Mouse (Mus musculus): Measurements from ENCODE around the gene Uap1l1. TPM values are rescaled to one million over a fixed set of nuclear protein-coding genes. Genes with fewer than 3 reads are reported as not detected.

Uap1l1 gene
- polyA plus RNA-seq, 1 experiment from 2014 or later: 74.4 TPM

DNA sequence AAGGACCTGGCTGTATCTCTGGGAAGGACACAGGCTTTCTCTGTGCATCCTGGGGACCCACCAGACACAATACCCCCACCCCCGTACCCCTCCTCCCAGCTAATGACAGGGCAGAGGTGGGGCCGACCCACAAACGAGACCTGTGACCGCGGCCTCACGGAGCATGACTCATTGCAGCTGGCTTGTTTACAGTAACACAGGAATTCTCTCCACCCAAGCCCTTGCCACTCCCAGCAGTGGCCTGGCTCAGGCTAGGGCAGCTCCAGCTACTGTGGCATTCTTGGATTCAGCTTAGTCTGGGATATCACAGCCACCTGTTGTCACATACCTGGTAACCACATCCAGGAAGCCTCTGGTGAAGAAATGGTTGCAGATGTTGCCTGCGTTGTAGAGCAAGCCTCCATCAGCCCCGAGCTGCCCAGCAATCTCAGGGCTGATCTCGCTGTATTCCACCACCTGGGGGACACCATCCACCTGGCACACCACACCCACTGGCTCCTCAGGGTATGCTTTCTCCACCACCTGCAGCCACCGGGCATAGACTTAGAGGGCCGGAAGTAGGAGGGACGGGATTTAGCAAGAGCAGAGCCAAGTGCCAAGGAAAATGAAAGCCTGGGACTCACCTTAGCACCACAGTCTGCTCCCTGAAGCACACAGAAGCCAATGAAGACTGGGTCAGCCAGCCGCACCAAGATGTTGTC lies 1.9 kb downstream of the Uap1l1 start:
- TF ChIP-seq CTCF (IDR thresholded peaks at IDR 0.05) (peak; percentile 10; the same call in 1 of the 2 replicates), EP300 (IDR thresholded peaks at IDR 0.05) (peak; percentile 62; the same call in 1 of the 2 replicates)
- DNase-seq (ENCODE audit: low spot score): peak; percentile 89
- Histone ChIP-seq H3K4me3 (ENCODE audit: low read depth, low read length) (no peak overlapping the region), H3K4me1 (ENCODE audit: insufficient read depth, low read depth, low read length) (peaks cover 6% of the 10 kb centered on the region; the same call in 1 of the 2 replicates), H3K9ac (replicated peaks; ENCODE audit: low read depth) (no peak overlapping the region), H3K9me3 (ENCODE audit: low read length) (no peaks in the 10 kb centered on the region), H3K27ac (ENCODE audit: low read length) (peak overlapping the region; percentile 73), H3K4me2 (replicated peaks; ENCODE audit: low read depth, low read length) (peak overlapping the region; percentile 97), H3K36me3 (ENCODE audit: insufficient read depth, low read length) (0 out of 2 replicates have a peak, but pooled peaks cover 4% of the 10 kb centered on the region), H3K27me3 (replicated peaks; ENCODE audit: insufficient read depth, low read length) (no peaks in the 10 kb centered on the region)
- peak; percentile 86 for ATAC-seq
- WGBS: 32% methylated on average over 13 of the region's 13 CpGs

DNA sequence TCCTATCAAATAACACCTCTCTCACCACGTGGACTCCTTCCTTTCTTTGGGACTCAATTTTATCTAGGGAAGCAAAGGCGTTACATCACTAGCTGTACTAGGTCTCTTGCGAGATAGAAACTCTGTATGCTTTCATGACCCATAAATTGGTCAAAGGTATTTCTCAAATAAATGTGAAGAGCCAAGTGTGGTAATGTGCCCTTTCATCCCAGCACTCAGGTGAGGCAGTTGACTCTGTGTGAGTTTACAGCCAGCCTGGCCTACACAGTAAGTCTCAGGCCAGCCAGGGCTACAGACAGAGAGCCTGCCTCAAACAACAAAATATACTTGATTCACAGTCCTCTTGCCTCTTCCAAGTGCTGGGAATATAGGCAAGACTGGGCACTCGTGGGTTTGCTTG lies 5.6 kb downstream of the Uap1l1 start:
- no peak overlapping the region for H3K4me2 ChIP-seq (replicated peaks; ENCODE audit: low read depth, low read length)
- peaks cover 14% of the 10 kb centered on the region; the same call in 1 of the 2 replicates for H3K4me1 ChIP-seq (ENCODE audit: insufficient read depth, low read depth, low read length)
- DNase-seq (ENCODE audit: low spot score) (no peak), ATAC-seq (no peak)
- H3K9ac ChIP-seq (replicated peaks; ENCODE audit: low read depth): no peak overlapping the region
- no peak overlapping the region for H3K4me3 ChIP-seq (ENCODE audit: low read depth, low read length)
- no peaks in the 10 kb centered on the region for H3K9me3 ChIP-seq (ENCODE audit: low read length)
- TF ChIP-seq CTCF (IDR thresholded peaks at IDR 0.05) (no peak), EP300 (IDR thresholded peaks at IDR 0.05) (no peak)
- no peak overlapping the region for H3K27ac ChIP-seq (ENCODE audit: low read length)
- no peaks in the 10 kb centered on the region for H3K27me3 ChIP-seq (replicated peaks; ENCODE audit: insufficient read depth, low read length)
- WGBS: 69% methylated on average over 4 of the region's 4 CpGs
- 0 out of 2 replicates have a peak, but pooled peaks cover 4% of the 10 kb centered on the region for H3K36me3 ChIP-seq (ENCODE audit: insufficient read depth, low read length)

GRCm38 (mm10) chr2:25356208-25357079 lies 9.0 kb downstream of the Uap1l1 start, which contains the start of gene Dpp7:
Gene Dpp7, minus strand, starts transcription at chr2:25356359.
- Histone ChIP-seq H3K4me2 (replicated peaks; ENCODE audit: low read depth, low read length) (peak within 1 kb of the TSS; percentile 65), H3K9me3 (ENCODE audit: low read length) (no peaks in the 10 kb centered on the region), H3K9ac (replicated peaks; ENCODE audit: low read depth) (peak within 1 kb of the TSS; percentile 19; the same call in 1 of the 2 replicates), H3K27ac (ENCODE audit: low read length) (no peak within 1 kb of the TSS), H3K27me3 (replicated peaks; ENCODE audit: insufficient read depth, low read length) (no peaks in the 10 kb centered on the region), H3K36me3 (ENCODE audit: insufficient read depth, low read length) (0 out of 2 replicates have a peak, but pooled peaks cover 3% of the 10 kb centered on the region), H3K4me1 (ENCODE audit: insufficient read depth, low read depth, low read length) (peaks cover 8% of the 10 kb centered on the region; the same call in 1 of the 2 replicates), H3K4me3 (ENCODE audit: low read depth, low read length) (peak within 1 kb of the TSS; percentile 33)
- 3% methylated on average over 13 of the region's 13 CpGs for WGBS
- no peak for TF ChIP-seq EP300 (IDR thresholded peaks at IDR 0.05)
- TF ChIP-seq CTCF (IDR thresholded peaks at IDR 0.05): no peak
- ATAC-seq (peak; percentile 83), DNase-seq (ENCODE audit: low spot score) (peak; percentile 80)

DNA sequence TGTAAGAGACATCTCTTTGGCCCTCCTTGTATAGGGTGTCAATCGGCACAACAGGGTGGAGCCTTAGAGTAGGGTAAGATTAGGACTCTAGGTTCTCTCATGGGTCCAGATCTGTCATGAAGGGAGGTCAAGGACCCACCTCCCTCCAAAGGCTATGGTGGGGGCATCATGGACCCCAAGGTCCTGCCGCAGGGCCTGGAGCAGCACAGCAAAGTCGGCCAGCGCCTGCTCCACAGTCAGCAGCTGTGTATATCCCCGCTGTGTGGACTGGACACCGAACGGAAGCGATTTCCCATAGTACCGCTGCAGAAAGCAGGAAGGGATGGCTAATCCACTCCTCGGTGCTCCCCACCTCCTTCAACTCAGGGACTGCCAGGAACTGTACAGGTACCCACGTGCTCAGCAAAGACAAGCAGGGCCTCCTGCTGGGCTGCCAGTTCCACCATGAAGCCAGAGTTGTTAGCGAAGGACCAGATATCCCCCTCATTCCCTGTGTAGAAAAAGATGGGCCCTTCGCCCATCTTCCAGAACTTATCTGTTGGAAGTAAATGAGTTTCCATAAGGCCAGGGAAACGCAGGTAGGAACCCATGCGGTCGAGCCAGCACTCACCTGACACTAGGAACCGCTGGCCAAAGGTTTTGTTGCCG lies 9.9 kb downstream of the Uap1l1 start:
- no peaks in the 10 kb centered on the region for H3K9me3 ChIP-seq (ENCODE audit: low read length)
- TF ChIP-seq CTCF (IDR thresholded peaks at IDR 0.05) (no peak), EP300 (IDR thresholded peaks at IDR 0.05) (no peak)
- no peak overlapping the region for H3K27ac ChIP-seq (ENCODE audit: low read length)
- no peaks in the 10 kb centered on the region for H3K27me3 ChIP-seq (replicated peaks; ENCODE audit: insufficient read depth, low read length)
- 39% methylated on average over 18 of the region's 18 CpGs for WGBS
- no peak overlapping the region for H3K9ac ChIP-seq (replicated peaks; ENCODE audit: low read depth)
- H3K4me2 ChIP-seq (replicated peaks; ENCODE audit: low read depth, low read length): peak overlapping the region; percentile 65
- H3K4me3 ChIP-seq (ENCODE audit: low read depth, low read length): peak overlapping the region; percentile 33
- no peak; the same call in 1 of the 2 replicates for ATAC-seq
- H3K4me1 ChIP-seq (ENCODE audit: insufficient read depth, low read depth, low read length): peaks cover 8% of the 10 kb centered on the region; the same call in 1 of the 2 replicates
- DNase-seq (ENCODE audit: low spot score): no peak
- peaks cover 10% of the 10 kb centered on the region; the same call in 1 of the 2 replicates for H3K36me3 ChIP-seq (ENCODE audit: insufficient read depth, low read length)

DNA sequence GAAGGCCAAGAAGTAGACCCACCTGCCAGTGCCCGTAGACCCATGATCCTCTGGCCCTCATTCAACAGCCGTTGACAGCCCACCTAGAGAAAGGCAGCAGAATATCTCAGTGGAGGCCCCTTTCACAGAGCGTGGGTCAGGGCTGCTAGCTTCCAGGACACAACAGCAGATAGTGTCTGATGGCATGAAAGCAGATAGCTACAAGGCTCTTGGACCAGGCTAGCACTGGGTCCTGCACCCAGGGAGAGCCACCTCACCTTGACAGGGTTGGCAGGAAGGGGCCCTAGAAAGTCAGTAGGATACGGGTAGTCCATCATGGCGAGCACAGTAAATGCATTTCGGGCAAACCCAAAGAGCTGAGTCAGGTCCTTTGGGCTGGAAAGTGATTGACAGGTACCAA lies 11.3 kb downstream of the Uap1l1 start:
- no peak for ATAC-seq
- H3K9me3 ChIP-seq (ENCODE audit: low read length): no peaks in the 10 kb centered on the region
- H3K4me3 ChIP-seq (ENCODE audit: low read depth, low read length): no peak overlapping the region
- DNase-seq (ENCODE audit: low spot score): no peak
- no peak overlapping the region for H3K27ac ChIP-seq (ENCODE audit: low read length)
- H3K36me3 ChIP-seq (ENCODE audit: insufficient read depth, low read length): peaks cover 24% of the 10 kb centered on the region
- 80% methylated on average over 6 of the region's 6 CpGs for WGBS
- H3K4me2 ChIP-seq (replicated peaks; ENCODE audit: low read depth, low read length): no peak overlapping the region
- peaks cover 8% of the 10 kb centered on the region; the same call in 1 of the 2 replicates for H3K4me1 ChIP-seq (ENCODE audit: insufficient read depth, low read depth, low read length)
- TF ChIP-seq CTCF (IDR thresholded peaks at IDR 0.05) (no peak), EP300 (IDR thresholded peaks at IDR 0.05) (no peak)
- H3K9ac ChIP-seq (replicated peaks; ENCODE audit: low read depth): no peak overlapping the region
- H3K27me3 ChIP-seq (replicated peaks; ENCODE audit: insufficient read depth, low read length): no peaks in the 10 kb centered on the region

Data from lung, postnatal 0 days (tissue).